Mouse (Mus musculus): ENCODE data around the gene Ttc14. TPM values are rescaled to one million over a fixed set of nuclear protein-coding genes. Genes with fewer than 3 reads are reported as not detected.

The Ttc14 gene
- 4.2 TPM for polyA plus RNA-seq (2012; fragmentation: generic; extraction: Trizol)
- long read RNA-seq, experiment 1, full-length matches to known transcripts, result 8 of 19 reads
- long read RNA-seq, experiment 1, partial matches to known transcripts, result 5 of 19 reads
- long read RNA-seq, experiment 1, other reads (novel, unspliced or antisense), result 6 of 19 reads
- long read RNA-seq, experiment 2, full-length matches to known transcripts, result 77 of 152 reads
- long read RNA-seq, experiment 2, partial matches to known transcripts, result 29 of 152 reads
- long read RNA-seq, experiment 2, other reads (novel, unspliced or antisense), result 46 of 152 reads

DNA sequence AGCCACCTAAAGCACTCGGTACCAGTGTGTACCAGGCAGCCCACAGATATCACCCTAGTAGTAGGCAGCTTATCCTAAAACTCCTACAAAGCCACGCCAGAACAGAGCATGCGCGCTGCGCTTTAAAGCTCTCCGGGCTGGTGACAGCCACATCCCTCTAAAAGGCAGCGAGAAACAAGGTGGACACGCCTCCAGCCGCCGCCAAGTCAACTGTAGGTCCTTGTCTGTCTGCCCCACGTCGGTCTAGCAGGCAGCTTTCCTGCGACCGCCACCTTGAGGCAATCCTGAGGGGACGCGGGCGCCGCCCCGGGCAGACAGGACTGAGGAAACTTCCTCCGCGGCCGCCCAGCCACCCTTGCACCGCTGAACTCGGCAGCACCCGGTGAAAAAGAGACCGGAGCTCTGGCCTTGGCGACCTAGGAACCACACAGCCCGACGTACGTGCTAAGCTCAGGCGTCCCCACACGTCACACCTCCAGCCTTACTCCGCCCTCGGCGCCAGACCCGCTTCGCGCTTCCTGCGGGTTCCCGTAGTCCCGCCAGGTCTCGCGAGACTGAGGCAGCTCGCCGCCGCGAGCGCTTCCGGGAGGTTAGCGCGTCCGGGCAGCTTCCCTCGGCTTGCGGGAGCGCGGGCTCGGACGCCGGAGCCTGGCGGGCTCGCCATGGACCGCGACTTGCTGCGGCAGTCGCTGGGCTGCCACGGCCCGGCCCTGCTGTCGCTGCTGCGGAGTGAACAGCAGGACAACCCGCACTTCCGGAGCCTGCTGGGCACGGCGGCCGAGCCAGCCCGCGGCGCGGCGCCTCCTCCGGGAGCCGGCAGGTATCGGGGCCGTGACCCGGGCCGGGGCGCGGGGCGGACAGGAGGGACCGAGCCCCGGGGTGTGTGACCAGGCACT is at the start of gene Ttc14:
Gene Ttc14, plus strand, starts transcription at position 216 of the 896 bp plus-strand sequence.
- Histone ChIP-seq H3ac (ENCODE audit: control insufficient read depth, insufficient read length, low read depth) (peak within 1 kb of the TSS; percentile 93), H3K36me3 (ENCODE audit: control insufficient read depth, insufficient read depth) (peaks cover 20% of the 10 kb centered on the region), H3K27me3 (ENCODE audit: control insufficient read depth, insufficient read depth, insufficient read length) (no peaks in the 10 kb centered on the region), H3K79me3 (ENCODE audit: low read depth) (peaks cover 15% of the 10 kb centered on the region), H3K79me2 (ENCODE audit: control insufficient read depth, insufficient read depth) (peaks cover 37% of the 10 kb centered on the region), H3K4me3 (ENCODE audit: insufficient read depth, poor library complexity, severe bottlenecking) (peak within 1 kb of the TSS; percentile 65)
- no peak for TF ChIP-seq MYOG (IDR thresholded peaks at IDR 0.05; ENCODE audit: control insufficient read depth, extremely low read depth, insufficient read length)
- no peak for TF ChIP-seq USF1 (IDR thresholded peaks at IDR 0.05; ENCODE audit: low read depth)
- TF ChIP-seq CTCF (IDR thresholded peaks at IDR 0.05; ENCODE audit: control insufficient read depth, insufficient read depth, insufficient read length), result peak; percentile 20
- TF ChIP-seq MAX (IDR thresholded peaks at IDR 0.05), result peak; percentile 49
- TF ChIP-seq CEBPB (IDR thresholded peaks at IDR 0.05; ENCODE audit: low read depth), result no peak
- TF ChIP-seq FOSL1 (IDR thresholded peaks at IDR 0.05; ENCODE audit: insufficient read depth, low read length, poor library complexity, severe bottlenecking), result no peak

DNA sequence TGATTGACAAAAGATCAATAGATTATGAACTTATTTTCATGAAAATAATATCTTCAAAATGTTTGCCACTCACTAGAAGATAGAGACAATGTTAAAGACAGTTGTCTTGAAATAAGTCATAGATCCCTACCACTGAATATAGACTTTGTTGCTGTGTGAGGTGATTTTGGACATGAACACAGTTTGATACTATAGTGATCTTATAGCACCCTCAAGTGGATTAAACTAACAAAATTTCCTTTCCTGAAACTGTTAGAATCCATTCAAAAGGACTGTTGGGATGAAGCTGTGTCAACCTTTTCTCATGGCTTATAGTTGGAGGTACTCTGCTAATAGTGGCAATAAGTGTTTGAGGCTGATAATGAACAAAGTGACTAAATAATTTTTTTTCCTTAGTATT is 8.7 kb upstream of the Ttc14 start:
- Histone ChIP-seq H3K27me3 (ENCODE audit: control insufficient read depth, insufficient read depth, insufficient read length) (no peaks in the 10 kb centered on the region), H3K4me3 (ENCODE audit: insufficient read depth, poor library complexity, severe bottlenecking) (no peak overlapping the region)
- no peak for TF ChIP-seq CTCF (IDR thresholded peaks at IDR 0.05; ENCODE audit: control insufficient read depth, insufficient read depth, insufficient read length)

DNA sequence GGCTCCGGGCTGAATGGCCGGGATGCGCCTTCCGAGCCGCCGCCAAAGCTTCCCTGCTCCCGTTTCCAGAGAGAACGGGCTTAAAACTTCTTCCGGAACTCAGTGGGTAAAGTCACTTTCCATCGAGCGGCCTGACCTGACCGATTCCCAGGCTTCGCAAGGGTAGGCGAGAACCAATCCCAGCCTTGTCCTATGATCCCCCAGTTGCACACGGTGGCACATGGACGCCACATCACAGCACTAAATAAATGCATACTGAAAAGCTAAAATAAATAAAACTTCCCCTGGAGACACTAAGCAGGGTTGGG is 835 bp downstream of the Ttc14 start:
- Histone ChIP-seq H3K36me3 (ENCODE audit: control insufficient read depth, insufficient read depth) (peaks cover 26% of the 10 kb centered on the region), H3K27me3 (ENCODE audit: control insufficient read depth, insufficient read depth, insufficient read length) (no peaks in the 10 kb centered on the region), H3K4me3 (ENCODE audit: insufficient read depth, poor library complexity, severe bottlenecking) (peak overlapping the region; percentile 65), H3K79me2 (ENCODE audit: control insufficient read depth, insufficient read depth) (peaks cover 37% of the 10 kb centered on the region), H3ac (ENCODE audit: control insufficient read depth, insufficient read length, low read depth) (peak overlapping the region; percentile 93), H3K79me3 (ENCODE audit: low read depth) (peaks cover 15% of the 10 kb centered on the region)
- TF ChIP-seq CTCF (IDR thresholded peaks at IDR 0.05; ENCODE audit: control insufficient read depth, insufficient read depth, insufficient read length) (no peak), USF1 (IDR thresholded peaks at IDR 0.05; ENCODE audit: low read depth) (no peak), FOSL1 (IDR thresholded peaks at IDR 0.05; ENCODE audit: insufficient read depth, low read length, poor library complexity, severe bottlenecking) (no peak), CEBPB (IDR thresholded peaks at IDR 0.05; ENCODE audit: low read depth) (no peak), MAX (IDR thresholded peaks at IDR 0.05) (no peak), MYOD1 (IDR thresholded peaks at IDR 0.05; ENCODE audit: control insufficient read depth, insufficient read length, low read depth) (no peak), MYOG (IDR thresholded peaks at IDR 0.05; ENCODE audit: control insufficient read depth, extremely low read depth, insufficient read length) (no peak)

More for the DNA sequence above, 8.7 kb upstream of the Ttc14 start:
- Histone ChIP-seq H3ac (ENCODE audit: control insufficient read depth, insufficient read length, low read depth) (no peak overlapping the region), H3K79me2 (ENCODE audit: control insufficient read depth, insufficient read depth) (no peaks in the 10 kb centered on the region), H3K36me3 (ENCODE audit: control insufficient read depth, insufficient read depth) (no peaks in the 10 kb centered on the region), H3K79me3 (ENCODE audit: low read depth) (no peaks in the 10 kb centered on the region)

DNA sequence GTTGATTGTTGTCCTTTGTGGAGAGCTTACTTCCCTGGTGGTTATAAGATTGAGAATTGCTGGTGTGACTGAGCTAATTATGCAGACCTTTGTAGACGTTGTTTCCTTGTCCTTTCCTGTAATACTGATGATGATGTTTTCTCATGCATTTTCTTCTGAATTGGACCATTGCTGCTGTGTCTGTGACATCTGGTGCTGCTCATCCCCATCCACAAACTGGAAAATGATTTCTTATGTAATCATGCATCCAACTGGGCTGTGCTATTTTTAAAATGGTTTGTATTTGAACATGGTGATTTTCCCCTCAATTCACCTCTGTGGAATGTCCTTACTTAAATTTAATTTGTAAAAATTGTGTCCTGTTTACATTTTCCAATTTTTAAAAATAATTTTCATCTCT is 7.5 kb downstream of the Ttc14 start:
- no peaks in the 10 kb centered on the region for H3K27me3 ChIP-seq (ENCODE audit: control insufficient read depth, insufficient read depth, insufficient read length)
- H3K79me3 ChIP-seq (ENCODE audit: low read depth), result peaks cover under 1% of the 10 kb centered on the region
- no peak overlapping the region for H3K4me3 ChIP-seq (ENCODE audit: insufficient read depth, poor library complexity, severe bottlenecking)
- H3ac ChIP-seq (ENCODE audit: control insufficient read depth, insufficient read length, low read depth), result no peak overlapping the region
- H3K79me2 ChIP-seq (ENCODE audit: control insufficient read depth, insufficient read depth), result peaks cover 15% of the 10 kb centered on the region
- H3K36me3 ChIP-seq (ENCODE audit: control insufficient read depth, insufficient read depth), result peaks cover 90% of the 10 kb centered on the region
- TF ChIP-seq MYOD1 (IDR thresholded peaks at IDR 0.05; ENCODE audit: control insufficient read depth, insufficient read length, low read depth), result no peak
- TF ChIP-seq MYOG (IDR thresholded peaks at IDR 0.05; ENCODE audit: control insufficient read depth, extremely low read depth, insufficient read length), result no peak
- TF ChIP-seq CEBPB (IDR thresholded peaks at IDR 0.05; ENCODE audit: low read depth), result no peak

DNA sequence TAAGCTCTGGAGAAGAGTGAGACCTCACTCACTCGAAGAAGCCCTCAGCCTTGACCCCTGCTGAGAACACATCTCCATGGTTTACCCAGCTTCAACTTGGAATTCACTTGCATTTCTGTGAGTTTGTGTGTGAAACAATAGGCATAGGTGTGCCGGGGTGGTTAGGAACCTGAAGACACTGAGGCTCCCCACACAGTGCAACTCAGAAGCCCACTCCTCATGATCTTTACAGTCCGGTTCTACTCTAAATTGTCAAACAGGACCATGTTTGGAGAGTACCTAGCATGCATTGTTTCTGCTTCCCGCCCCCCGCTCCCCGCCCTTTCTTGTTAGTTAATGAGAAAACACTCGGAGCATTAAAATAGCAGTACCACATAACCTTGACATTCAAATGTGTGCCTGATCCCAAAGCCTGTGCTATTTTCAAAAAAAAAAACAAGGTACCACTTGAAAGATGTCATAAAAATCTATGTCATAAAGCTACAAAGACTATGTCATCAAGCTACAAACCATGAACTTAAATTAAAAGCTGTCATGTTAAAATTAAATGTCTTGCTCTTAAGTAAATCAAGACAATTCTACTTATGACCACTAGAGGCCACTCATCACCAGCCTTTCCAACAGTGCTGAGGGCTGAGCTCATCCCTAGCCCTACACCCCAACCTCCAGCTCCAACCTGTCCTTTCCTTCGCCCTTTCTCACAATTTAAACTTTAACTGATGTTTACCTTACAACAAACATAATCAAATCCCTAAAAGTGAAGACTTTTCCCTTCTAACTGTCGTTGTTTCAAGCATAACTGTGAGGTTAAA is 24.7 kb downstream of the Ttc14 start:
- Histone ChIP-seq H3K79me2 (ENCODE audit: control insufficient read depth, insufficient read depth) (no peaks in the 10 kb centered on the region), H3K36me3 (ENCODE audit: control insufficient read depth, insufficient read depth) (no peaks in the 10 kb centered on the region), H3ac (ENCODE audit: control insufficient read depth, insufficient read length, low read depth) (no peak overlapping the region), H3K79me3 (ENCODE audit: low read depth) (no peaks in the 10 kb centered on the region), H3K27me3 (ENCODE audit: control insufficient read depth, insufficient read depth, insufficient read length) (no peaks in the 10 kb centered on the region), H3K4me3 (ENCODE audit: insufficient read depth, poor library complexity, severe bottlenecking) (no peak overlapping the region)
- TF ChIP-seq MAX (IDR thresholded peaks at IDR 0.05) (no peak), CTCF (IDR thresholded peaks at IDR 0.05; ENCODE audit: control insufficient read depth, insufficient read depth, insufficient read length) (peak; percentile 7)

Data from C2C12 (cell line).